Mouse (Mus musculus): ENCODE measurements around the gene Polr2b.

DNA sequence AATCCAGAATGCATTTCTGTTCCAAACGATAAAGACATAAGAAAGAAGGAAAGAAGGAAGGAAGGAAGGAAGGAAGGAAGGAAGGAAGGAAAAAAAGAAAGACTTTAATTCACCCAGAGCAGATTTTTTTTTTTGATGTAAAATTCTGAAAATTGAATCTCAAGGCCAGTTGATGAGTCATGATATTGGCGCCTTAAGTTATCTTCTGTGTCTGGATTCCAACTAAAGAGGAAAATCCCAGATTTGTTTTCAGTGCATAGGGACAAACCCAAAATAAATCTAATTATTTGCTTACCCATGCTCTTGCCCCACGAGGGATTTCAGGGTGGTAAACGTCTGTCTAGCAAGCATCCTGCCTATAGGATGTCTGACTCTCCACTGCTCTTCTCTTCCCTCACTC lies 51.1 kb downstream of the Polr2b start:
- TF ChIP-seq CTCF (IDR thresholded peaks at IDR 0.05; ENCODE audit: control insufficient read depth, insufficient read depth, insufficient read length) (no peak), CEBPB (IDR thresholded peaks at IDR 0.05; ENCODE audit: low read depth) (no peak), MYOG (IDR thresholded peaks at IDR 0.05; ENCODE audit: control insufficient read depth, extremely low read depth, insufficient read length) (no peak), USF1 (IDR thresholded peaks at IDR 0.05; ENCODE audit: low read depth) (no peak)
